Mouse (Mus musculus) bone marrow, adult 2 months (tissue): ENCODE results near the gene Cdk13.

ENCODE experiments used
- CTCF ChIP-seq: fragments of 200-500 bp; IDR thresholded peaks from 2 replicates; pipeline ENCODE4 v1.5.1; 2011; ENCODE audit warnings: low read length, control low read depth; ENCODE audit not compliant: control insufficient read depth, insufficient read depth
- POLR2A ChIP-seq: fragments of 200-500 bp; IDR thresholded peaks from 2 replicates; pipeline ENCODE4 v1.6.1; 2011; ENCODE audit warnings: low read depth, mild to moderate bottlenecking, control low read depth, low read length, borderline replicate concordance; ENCODE audit not compliant: control insufficient read depth

GRCm38 (mm10) chr13:17700090-17700715, 104.7 kb downstream of the Cdk13 start:
- TF ChIP-seq POLR2A (no peak), CTCF (no peak)
